Mouse (Mus musculus): ENCODE measurements around the gene Med26. TPM values are rescaled to one million over a fixed set of nuclear protein-coding genes. Genes with fewer than 3 reads are reported as not detected.

The Med26 gene
- total and polyA plus RNA-seq, 2 experiments from 2014 or later, result 14.2 to 18.6 TPM

GRCm38 (mm10) chr8:72497911-72498310 lies 50.2 kb downstream of the Med26 start:
- ATAC-seq (no peak), DNase-seq (no peak)
- no peak overlapping the region for H3K4me3 ChIP-seq (ENCODE audit: low read depth, low read length)
- no peak overlapping the region for H3K4me2 ChIP-seq (ENCODE audit: low read depth)
- WGBS, result 86% methylated on average over 1 of the region's 1 CpGs
- no peak overlapping the region for H3K27ac ChIP-seq (ENCODE audit: low read depth, low read length)
- peaks cover 24% of the 10 kb centered on the region for H3K36me3 ChIP-seq (ENCODE audit: insufficient read depth)
- no peaks in the 10 kb centered on the region for H3K27me3 ChIP-seq (ENCODE audit: insufficient read depth, low read length)
- H3K9me3 ChIP-seq (ENCODE audit: low read length), result no peaks in the 10 kb centered on the region
- H3K9ac ChIP-seq, result no peak overlapping the region
- TF ChIP-seq CTCF (IDR thresholded peaks at IDR 0.05; ENCODE audit: low read depth), result no peak
- H3K4me1 ChIP-seq (ENCODE audit: insufficient read depth), result no peaks in the 10 kb centered on the region

- WGBS, result 90% methylated on average over 19 of the region's 19 CpGs
- H3K9me3 ChIP-seq (ENCODE audit: low read length), result no peaks in the 10 kb centered on the region
- H3K27ac ChIP-seq (ENCODE audit: low read depth, low read length), result no peak overlapping the region
- H3K4me3 ChIP-seq (ENCODE audit: low read depth, low read length), result no peak overlapping the region
- peaks cover 4% of the 10 kb centered on the region for H3K4me1 ChIP-seq (ENCODE audit: insufficient read depth)
- DNase-seq (no peak), ATAC-seq (no peak)
- TF ChIP-seq CTCF (IDR thresholded peaks at IDR 0.05; ENCODE audit: low read depth), result no peak
- H3K27me3 ChIP-seq (ENCODE audit: insufficient read depth, low read length), result no peaks in the 10 kb centered on the region
- no peak overlapping the region for H3K4me2 ChIP-seq (ENCODE audit: low read depth)
- H3K9ac ChIP-seq, result no peak overlapping the region
- H3K36me3 ChIP-seq (ENCODE audit: insufficient read depth), result peaks cover 24% of the 10 kb centered on the region
These were observed 51.9 kb downstream of the Med26 start for GRCm38 (mm10) chr8:72496217-72496616.

- WGBS, result 90% methylated on average over 23 of the region's 23 CpGs
These were observed 52.5 kb downstream of the Med26 start for GRCm38 (mm10) chr8:72495411-72496111.

GRCm38 (mm10) chr8:72493381-72493780 lies 54.7 kb downstream of the Med26 start:
- WGBS, result 10% methylated on average over 8 of the region's 8 CpGs

More at GRCm38 (mm10) chr8:72495411-72496111, 52.5 kb downstream of the Med26 start:
- no peaks in the 10 kb centered on the region for H3K27me3 ChIP-seq (ENCODE audit: insufficient read depth, low read length)
- ATAC-seq, result no peak
- H3K4me2 ChIP-seq (ENCODE audit: low read depth), result no peak overlapping the region
- H3K9ac ChIP-seq, result no peak overlapping the region
- H3K4me1 ChIP-seq (ENCODE audit: insufficient read depth), result peaks cover 4% of the 10 kb centered on the region
- peaks cover 24% of the 10 kb centered on the region for H3K36me3 ChIP-seq (ENCODE audit: insufficient read depth)
- H3K9me3 ChIP-seq (ENCODE audit: low read length), result no peaks in the 10 kb centered on the region
- no peak for TF ChIP-seq CTCF (IDR thresholded peaks at IDR 0.05; ENCODE audit: low read depth)
- no peak overlapping the region for H3K4me3 ChIP-seq (ENCODE audit: low read depth, low read length)
- DNase-seq, result no peak
- no peak overlapping the region for H3K27ac ChIP-seq (ENCODE audit: low read depth, low read length)

GRCm38 (mm10) chr8:72492622-72493081 lies 55.4 kb downstream of the Med26 start:
- no peaks in the 10 kb centered on the region for H3K27me3 ChIP-seq (ENCODE audit: insufficient read depth, low read length)
- peaks cover 35% of the 10 kb centered on the region for H3K36me3 ChIP-seq (ENCODE audit: insufficient read depth)
- WGBS, result under 1% methylated on average over 38 of the region's 56 CpGs
- peak; percentile 100 for DNase-seq
- peak; percentile 98 for ATAC-seq
- TF ChIP-seq CTCF (IDR thresholded peaks at IDR 0.05; ENCODE audit: low read depth), result no peak
- H3K4me3 ChIP-seq (ENCODE audit: low read depth, low read length), result peak overlapping the region; percentile 84
- peaks cover 4% of the 10 kb centered on the region for H3K4me1 ChIP-seq (ENCODE audit: insufficient read depth)
- peak overlapping the region; percentile 81 for H3K27ac ChIP-seq (ENCODE audit: low read depth, low read length)
- H3K4me2 ChIP-seq (ENCODE audit: low read depth), result peak overlapping the region; percentile 87
- H3K9me3 ChIP-seq (ENCODE audit: low read length), result no peaks in the 10 kb centered on the region
- H3K9ac ChIP-seq, result peak overlapping the region; percentile 62

More at GRCm38 (mm10) chr8:72493381-72493780, 54.7 kb downstream of the Med26 start:
- H3K9me3 ChIP-seq (ENCODE audit: low read length), result no peaks in the 10 kb centered on the region
- H3K27ac ChIP-seq (ENCODE audit: low read depth, low read length), result peak overlapping the region; percentile 76; the same call in 1 of the 2 replicates
- TF ChIP-seq CTCF (IDR thresholded peaks at IDR 0.05; ENCODE audit: low read depth), result no peak
- H3K4me1 ChIP-seq (ENCODE audit: insufficient read depth), result peaks cover 4% of the 10 kb centered on the region
- no peak for ATAC-seq
- H3K9ac ChIP-seq, result peak overlapping the region; percentile 62
- peak overlapping the region; percentile 87 for H3K4me2 ChIP-seq (ENCODE audit: low read depth)
- peaks cover 30% of the 10 kb centered on the region for H3K36me3 ChIP-seq (ENCODE audit: insufficient read depth)
- no peak for DNase-seq
- H3K4me3 ChIP-seq (ENCODE audit: low read depth, low read length), result peak overlapping the region; percentile 84
- no peaks in the 10 kb centered on the region for H3K27me3 ChIP-seq (ENCODE audit: insufficient read depth, low read length)

GRCm38 (mm10) chr8:72491680-72492621 lies 56.1 kb downstream of the Med26 start, which contains the start of gene Slc35e1:
Gene Slc35e1, minus strand, starts transcription at chr8:72492614.
- Histone ChIP-seq H3K4me2 (ENCODE audit: low read depth) (peak within 1 kb of the TSS; percentile 87), H3K4me1 (ENCODE audit: insufficient read depth) (peaks cover 4% of the 10 kb centered on the region), H3K9me3 (ENCODE audit: low read length) (no peaks in the 10 kb centered on the region), H3K4me3 (ENCODE audit: low read depth, low read length) (peak within 1 kb of the TSS; percentile 84), H3K9ac (peak within 1 kb of the TSS; percentile 62), H3K27ac (ENCODE audit: low read depth, low read length) (peak within 1 kb of the TSS; percentile 81), H3K27me3 (ENCODE audit: insufficient read depth, low read length) (no peaks in the 10 kb centered on the region), H3K36me3 (ENCODE audit: insufficient read depth) (peaks cover 38% of the 10 kb centered on the region)
- TF ChIP-seq CTCF (IDR thresholded peaks at IDR 0.05; ENCODE audit: low read depth), result no peak
- DNase-seq, result peak; percentile 38
- ATAC-seq, result peak; percentile 49
- under 1% methylated on average over 89 of the region's 98 CpGs for WGBS

Measured in forebrain, postnatal 0 days (tissue).